In genomic region chr3:50443421-50443916, GRCm38 (mm10) we compare ENCODE assay signal across 8 mouse cellular contexts. TPM values are rescaled to one million over a fixed set of nuclear protein-coding genes. Genes with fewer than 3 reads are reported as not detected.
A peak's percentile ranks its signal among the peaks of the same experiment; 100 is the strongest.
DNase-seq lines count a peak whose midpoint lies in the region; ATAC-seq lines count a peak whose summit lies in the region.

Gene Slc7a11, minus strand, starts transcription at chr3:50443614.

- WGBS in embryonic facial prominence, embryonic 14.5 days, result 2% methylated on average over 11 of the region's 11 CpGs
- 2% methylated on average over 11 of the region's 11 CpGs for WGBS in hindbrain, embryonic 13.5 days
- WGBS in limb, embryonic 11.5 days, result 3% methylated on average over 11 of the region's 11 CpGs
- WGBS in midbrain, embryonic 11.5 days, result 2% methylated on average over 11 of the region's 11 CpGs
- WGBS in stomach, embryonic 16.5 days, result 2% methylated on average over 11 of the region's 11 CpGs

- no peaks in the 10 kb centered on the region for H3K9me3 ChIP-seq in embryonic facial prominence, embryonic 14.5 days (ENCODE audit: control insufficient read depth, low read length)
- H3K9me3 ChIP-seq in hindbrain, embryonic 13.5 days, result no peaks in the 10 kb centered on the region
- no peaks in the 10 kb centered on the region for H3K9me3 ChIP-seq in limb, embryonic 11.5 days (ENCODE audit: control insufficient read depth, low read length)
- H3K9me3 ChIP-seq in midbrain, embryonic 11.5 days (ENCODE audit: control insufficient read depth, low read length), result no peaks in the 10 kb centered on the region
- no peaks in the 10 kb centered on the region for H3K9me3 ChIP-seq in stomach, embryonic 16.5 days (replicated peaks; ENCODE audit: control insufficient read depth, low read length)

- ATAC-seq in embryonic facial prominence, embryonic 14.5 days (ENCODE audit: low read depth), result peak; percentile 81
- ATAC-seq in hindbrain, embryonic 13.5 days (ENCODE audit: low FRiP score), result peak; percentile 86
- ATAC-seq in limb, embryonic 11.5 days (ENCODE audit: insufficient number of reproducible peaks, low FRiP score, low TSS enrichment, low read depth), result peak; percentile 71; the same call in 1 of the 2 replicates
- peak; percentile 85 for ATAC-seq in midbrain, embryonic 11.5 days (ENCODE audit: low FRiP score)
- ATAC-seq in stomach, embryonic 16.5 days (ENCODE audit: insufficient read depth, low FRiP score), result peak; percentile 74; the same call in 1 of the 2 replicates

- H3K4me2 ChIP-seq in embryonic facial prominence, embryonic 14.5 days (ENCODE audit: low read depth, low read length), result peak within 1 kb of the TSS; percentile 81
- H3K4me2 ChIP-seq in hindbrain, embryonic 13.5 days, result peak within 1 kb of the TSS; percentile 62
- H3K4me2 ChIP-seq in limb, embryonic 11.5 days (ENCODE audit: low read depth, severe bottlenecking), result peak within 1 kb of the TSS; percentile 43
- H3K4me2 ChIP-seq in midbrain, embryonic 11.5 days, result peak within 1 kb of the TSS; percentile 56
- H3K4me2 ChIP-seq in stomach, embryonic 16.5 days (ENCODE audit: low read depth, low read length), result peak within 1 kb of the TSS; percentile 70

- H3K9ac ChIP-seq in embryonic facial prominence, embryonic 14.5 days (ENCODE audit: low read depth, low read length), result peak within 1 kb of the TSS; percentile 47
- H3K9ac ChIP-seq in hindbrain, embryonic 13.5 days, result 0 out of 2 replicates have a peak within 1 kb of the TSS, but pooled peaks have one; percentile 35
- H3K9ac ChIP-seq in limb, embryonic 11.5 days (ENCODE audit: low read length), result peak within 1 kb of the TSS; percentile 47
- peak within 1 kb of the TSS; percentile 2; the same call in 1 of the 2 replicates for H3K9ac ChIP-seq in midbrain, embryonic 11.5 days (ENCODE audit: low read length)
- peak within 1 kb of the TSS; percentile 54 for H3K9ac ChIP-seq in stomach, embryonic 16.5 days (ENCODE audit: low read length)

- 0 out of 2 replicates have a peak within 1 kb of the TSS, but pooled peaks have one; percentile 53 for H3K27ac ChIP-seq in embryonic facial prominence, embryonic 14.5 days (replicated peaks; ENCODE audit: low read depth, low read length)
- H3K27ac ChIP-seq in hindbrain, embryonic 13.5 days, result no peak within 1 kb of the TSS
- 0 out of 2 replicates have a peak within 1 kb of the TSS, but pooled peaks have one; percentile 52 for H3K27ac ChIP-seq in limb, embryonic 11.5 days (replicated peaks; ENCODE audit: low read depth, low read length)
- H3K27ac ChIP-seq in midbrain, embryonic 11.5 days (ENCODE audit: low read depth, low read length), result no peak within 1 kb of the TSS
- H3K27ac ChIP-seq in stomach, embryonic 16.5 days (ENCODE audit: low read length), result peak within 1 kb of the TSS; percentile 44; the same call in 1 of the 2 replicates

- H3K36me3 ChIP-seq in embryonic facial prominence, embryonic 14.5 days (ENCODE audit: control insufficient read depth, insufficient read depth, low read length), result no peaks in the 10 kb centered on the region
- H3K36me3 ChIP-seq in hindbrain, embryonic 13.5 days, result no peaks in the 10 kb centered on the region
- no peaks in the 10 kb centered on the region for H3K36me3 ChIP-seq in limb, embryonic 11.5 days (ENCODE audit: control insufficient read depth, insufficient read depth, low read length)
- no peaks in the 10 kb centered on the region for H3K36me3 ChIP-seq in midbrain, embryonic 11.5 days (ENCODE audit: control insufficient read depth, insufficient read depth, low read length)
- H3K36me3 ChIP-seq in stomach, embryonic 16.5 days (ENCODE audit: control insufficient read depth, insufficient read depth, low read length), result no peaks in the 10 kb centered on the region

- 0 out of 2 replicates have a peak, but pooled peaks cover 8% of the 10 kb centered on the region for H3K4me1 ChIP-seq in embryonic facial prominence, embryonic 14.5 days (ENCODE audit: control insufficient read depth, insufficient read depth, low read length)
- peaks cover 15% of the 10 kb centered on the region for H3K4me1 ChIP-seq in hindbrain, embryonic 13.5 days (replicated peaks)
- H3K4me1 ChIP-seq in limb, embryonic 11.5 days (ENCODE audit: control insufficient read depth, insufficient read depth, low read length), result peaks cover 6% of the 10 kb centered on the region; the same call in 1 of the 2 replicates
- H3K4me1 ChIP-seq in midbrain, embryonic 11.5 days (ENCODE audit: control insufficient read depth, insufficient read depth, low read length), result 0 out of 2 replicates have a peak, but pooled peaks cover 6% of the 10 kb centered on the region
- peaks cover 10% of the 10 kb centered on the region for H3K4me1 ChIP-seq in stomach, embryonic 16.5 days (ENCODE audit: control insufficient read depth, insufficient read depth, low read length)

- peak within 1 kb of the TSS; percentile 39 for H3K4me3 ChIP-seq in embryonic facial prominence, embryonic 14.5 days (ENCODE audit: low read depth, low read length)
- H3K4me3 ChIP-seq in hindbrain, embryonic 13.5 days, result peak within 1 kb of the TSS; percentile 34
- peak within 1 kb of the TSS; percentile 17; the same call in 1 of the 2 replicates for H3K4me3 ChIP-seq in limb, embryonic 11.5 days (ENCODE audit: low read depth, low read length)
- peak within 1 kb of the TSS; percentile 22; the same call in 1 of the 2 replicates for H3K4me3 ChIP-seq in midbrain, embryonic 11.5 days (ENCODE audit: low read depth, low read length)
- peak within 1 kb of the TSS; percentile 51 for H3K4me3 ChIP-seq in stomach, embryonic 16.5 days (replicated peaks; ENCODE audit: low read length)

- DNase-seq in cerebellum, adult 9-11 months, result peak; percentile 3
- no peak for DNase-seq in cerebellum, postnatal 4 days (ENCODE audit: low spot score in 2 of 2)
- DNase-seq in MEL-GATA-1-ER (ENCODE audit: extremely low read depth, low read depth), result peak; percentile 74
- DNase-seq in embryonic facial prominence, embryonic 14.5 days (ENCODE audit: low spot score), result peak; percentile 85
- peak; percentile 53 for DNase-seq in limb, embryonic 11.5 days (ENCODE audit: low spot score)
- DNase-seq in midbrain, embryonic 11.5 days (ENCODE audit: low spot score, missing footprints), result peak; percentile 87

- H3K27me3 ChIP-seq in embryonic facial prominence, embryonic 14.5 days (replicated peaks; ENCODE audit: control insufficient read depth, insufficient read depth, low read length), result no peaks in the 10 kb centered on the region
- no peaks in the 10 kb centered on the region for H3K27me3 ChIP-seq in hindbrain, embryonic 13.5 days
- H3K27me3 ChIP-seq in limb, embryonic 11.5 days (ENCODE audit: control insufficient read depth, insufficient read depth, low read length), result no peaks in the 10 kb centered on the region
- H3K27me3 ChIP-seq in midbrain, embryonic 11.5 days (ENCODE audit: control insufficient read depth, insufficient read depth, low read length), result no peaks in the 10 kb centered on the region
- no peaks in the 10 kb centered on the region for H3K27me3 ChIP-seq in stomach, embryonic 16.5 days (ENCODE audit: control insufficient read depth, insufficient read depth, low read length)

RNA-seq across cellular contexts. Expression of gene Slc7a11, which starts in this region (rescaled TPM):
- polyA plus RNA-seq in embryonic facial prominence, embryonic 14.5 days (2014; fragmentation: Nextera tagmentation; extraction: Ambion mirVana), result 2.5 and 2.7 TPM in 2 replicates
- polyA plus RNA-seq in hindbrain, embryonic 13.5 days (2015; fragmentation: Nextera tagmentation; extraction: Ambion mirVana), result 3.1 and 3.9 TPM in 2 replicates
- 4.0 and 4.4 TPM in 2 replicates for polyA plus RNA-seq in limb, embryonic 11.5 days (2014; fragmentation: Nextera tagmentation; extraction: Ambion mirVana)
- 0.68 and 0.96 TPM in 2 replicates for polyA plus RNA-seq in midbrain, embryonic 11.5 days (2014; fragmentation: Nextera tagmentation; extraction: Ambion mirVana)
- polyA plus RNA-seq in stomach, embryonic 16.5 days (2015; fragmentation: Nextera tagmentation; extraction: Ambion mirVana), result 0.26 and 0.80 TPM in 2 replicates

Comparison
In these comparisons a context has a peak if more than half of its experiments do, and no peak if none do; other contexts are left out.
1. DNase-seq: peak in cerebellum, adult 9-11 months (single experiment), MEL-GATA-1-ER (single experiment), embryonic facial prominence, embryonic 14.5 days (single experiment) and limb, embryonic 11.5 days (single experiment); none in cerebellum, postnatal 4 days (0 of 2).
2. Peak in DNase-seq, ATAC-seq, H3K4me3 ChIP-seq, H3K9ac ChIP-seq and H3K4me2 ChIP-seq in midbrain, embryonic 11.5 days; RNA of the gene not detected or under 1 TPM.
3. Peak in ATAC-seq, H3K4me3 ChIP-seq, H3K27ac ChIP-seq, H3K9ac ChIP-seq and H3K4me2 ChIP-seq in stomach, embryonic 16.5 days; RNA of the gene not detected or under 1 TPM.
4. H3K27ac ChIP-seq: peak in embryonic facial prominence, embryonic 14.5 days (single experiment) and limb, embryonic 11.5 days (single experiment); none in hindbrain, embryonic 13.5 days (single experiment) and midbrain, embryonic 11.5 days (single experiment).
5. H3K9ac ChIP-seq: peak in every context shown above with its lines; median percentile 54 in stomach, embryonic 16.5 days; 47 in embryonic facial prominence, embryonic 14.5 days; 47 in limb, embryonic 11.5 days; 35 in hindbrain, embryonic 13.5 days; 2 in midbrain, embryonic 11.5 days.
6. Peak in every context shown above with its lines, with median percentiles within 50 percentile points of each other: ATAC-seq, H3K4me2 ChIP-seq and H3K4me3 ChIP-seq.